Mouse (Mus musculus) heart, adult 2 months (tissue): ENCODE measurements around the gene Slc6a6. TPM values are rescaled to one million over a fixed set of nuclear protein-coding genes. Genes with fewer than 3 reads are reported as not detected.

Source experiments
- DNase-seq, 2 experiments: peaks; one replicate each; pipeline ENCODE4 v3.0.0; 2021
- H3K27ac ChIP-seq: fragments of 200-600 bp; 2 replicates; pipeline ENCODE4 v1.8.1; 2022
- H3K27me3 ChIP-seq: fragments of 200-500 bp; 2 replicates; pipeline ENCODE4 v1.6.1; 2012; ENCODE audit warnings: mild to moderate bottlenecking, low read length, inconsistent platforms, mixed read lengths; ENCODE audit not compliant: control insufficient read depth, insufficient read depth
- H3K36me3 ChIP-seq: fragments of 200-500 bp; 2 replicates; pipeline ENCODE4 v1.6.1; 2012; ENCODE audit warnings: low read length, inconsistent platforms; ENCODE audit not compliant: control insufficient read depth, insufficient read depth
- H3K4me1 ChIP-seq: fragments of 200-500 bp; 2 replicates; pipeline ENCODE4 v1.6.1; 2011; ENCODE audit warnings: low read length; ENCODE audit not compliant: control insufficient read depth, insufficient read depth
- H3K4me3 ChIP-seq: fragments of 200-600 bp; 2 replicates; pipeline ENCODE4 v1.8.1; 2022
- H3K79me2 ChIP-seq: fragments of 200-500 bp; replicated peaks from 2 replicates; pipeline ENCODE4 v1.6.1; 2012; ENCODE audit warnings: mild to moderate bottlenecking, inconsistent platforms, low read length, moderate library complexity, mixed read lengths; ENCODE audit not compliant: control insufficient read depth, insufficient read depth
- H3K9ac ChIP-seq: fragments of 200-500 bp; 2 replicates; pipeline ENCODE4 v1.6.1; 2012; ENCODE audit warnings: low read depth, mild to moderate bottlenecking, control low read depth, inconsistent platforms, low read length, mixed read lengths
- CTCF ChIP-seq: fragments of 200-600 bp; IDR thresholded peaks from 2 replicates; pipeline ENCODE4 v1.8.1; 2022; ENCODE audit warnings: antibody characterized with exemption, mild to moderate bottlenecking, moderate library complexity
- EP300 ChIP-seq: fragments of 200-500 bp; IDR thresholded peaks from 2 replicates; pipeline ENCODE4 v1.6.1; 2011; ENCODE audit warnings: low read depth, low read length, control low read depth; ENCODE audit not compliant: insufficient read depth
- POLR2A ChIP-seq: fragments of 200-500 bp; IDR thresholded peaks from 2 replicates; pipeline ENCODE4 v1.6.1; 2011; ENCODE audit warnings: mild to moderate bottlenecking, low read depth, low read length, control low read depth; ENCODE audit not compliant: insufficient read depth
- WGBS: fragments of 180-500 bp; shearing (Covaris S2); methylation state at CpG from one replicate; pipeline ENCODE4 v1.1.7; 2018; 5-methylcytosine and 5-hydroxymethylcytosine counted together
- intact Hi-C: fragments of 180-260 bp; cut with DNase I; formaldehyde crosslinking; loops from one replicate; pipeline ENCODE4 v1.15.1; 2025
- polyA plus RNA-seq: library from polyadenylated mRNA; depleted of rRNA; stranded (reverse); fragments of >200 nt; gene quantifications from 2 replicates; pipeline ENCODE4 v1.2.3, GENCODE M21; 2012
- total RNA-seq, 2 experiments: library from RNA; stranded (reverse); gene quantifications; 2 replicates each; pipeline ENCODE4 v1.2.3; 2021

Slc6a6 gene
- total and polyA plus RNA-seq, 3 experiments: 56.4 to 96.9 (median 86.2) TPM

- intact Hi-C loops: no loop called here
- Histone ChIP-seq H3K4me1 (no peaks in the 10 kb centered on the region), H3K4me3 (no peak overlapping the region), H3K9ac (no peak overlapping the region), H3K27ac (no peak overlapping the region), H3K79me2 (no peaks in the 10 kb centered on the region), H3K36me3 (no peaks in the 10 kb centered on the region), H3K27me3 (no peaks in the 10 kb centered on the region)
- DNase-seq: no peak
- 67% methylated on average over 9 of the region's 9 CpGs for WGBS
- TF ChIP-seq POLR2A (no peak), EP300 (no peak), CTCF (peak; percentile 49)
Observed at GRCm38 (mm10) chr6:91762051-91762742, 78.3 kb downstream of the Slc6a6 start.

- H3K27ac ChIP-seq: no peak overlapping the region
Observed at GRCm38 (mm10) chr6:91767550-91767949, 83.7 kb downstream of the Slc6a6 start.

GRCm38 (mm10) chr6:91773951-91774350 lies 90.1 kb downstream of the Slc6a6 start:
- Histone ChIP-seq H3K4me1 (no peaks in the 10 kb centered on the region), H3K27ac (no peak overlapping the region), H3K27me3 (no peaks in the 10 kb centered on the region), H3K9ac (no peak overlapping the region), H3K36me3 (no peaks in the 10 kb centered on the region), H3K4me3 (no peak overlapping the region), H3K79me2 (no peaks in the 10 kb centered on the region)
- no peak for TF ChIP-seq CTCF
- DNase-seq: no peak
- 70% methylated on average over 5 of the region's 5 CpGs for WGBS
- intact Hi-C loops: no loop called here

More at GRCm38 (mm10) chr6:91767550-91767949, 83.7 kb downstream of the Slc6a6 start:
- no peak for DNase-seq
- H3K36me3 ChIP-seq: no peaks in the 10 kb centered on the region
- no peak overlapping the region for H3K9ac ChIP-seq
- WGBS: 47% methylated on average over 8 of the region's 8 CpGs
- no peaks in the 10 kb centered on the region for H3K79me2 ChIP-seq
- TF ChIP-seq CTCF (no peak), EP300 (no peak), POLR2A (no peak)
- intact Hi-C loops: no loop called here
- no peaks in the 10 kb centered on the region for H3K4me1 ChIP-seq
- no peaks in the 10 kb centered on the region for H3K27me3 ChIP-seq
- no peak overlapping the region for H3K4me3 ChIP-seq

- peak; percentile 53 to 63 for DNase-seq
- TF ChIP-seq CTCF: peak; percentile 100
- TF ChIP-seq POLR2A: no peak
- TF ChIP-seq EP300: peak; percentile 76; the same call in 1 of the 2 replicates
- 16% methylated on average over 9 of the region's 9 CpGs for WGBS
- H3K27me3 ChIP-seq: no peaks in the 10 kb centered on the region
- no peaks in the 10 kb centered on the region for H3K4me1 ChIP-seq
- no peak overlapping the region for H3K9ac ChIP-seq
- intact Hi-C loops: loop anchor here (1.0 to 5.0 kb wide), 2 partner anchors 76 to 291 kb away; no protein-coding TSS in a partner anchor
- H3K36me3 ChIP-seq: no peaks in the 10 kb centered on the region
- H3K27ac ChIP-seq: no peak overlapping the region
- H3K79me2 ChIP-seq: no peaks in the 10 kb centered on the region
- no peak overlapping the region for H3K4me3 ChIP-seq
Observed at GRCm38 (mm10) chr6:91776543-91776942, 92.7 kb downstream of the Slc6a6 start.

GRCm38 (mm10) chr6:91779206-91779605 lies 95.4 kb downstream of the Slc6a6 start:
- Histone ChIP-seq H3K79me2 (no peaks in the 10 kb centered on the region), H3K27me3 (no peaks in the 10 kb centered on the region), H3K9ac (no peak overlapping the region), H3K36me3 (no peaks in the 10 kb centered on the region), H3K4me3 (no peak overlapping the region), H3K4me1 (no peaks in the 10 kb centered on the region), H3K27ac (no peak overlapping the region)
- intact Hi-C loops: loop anchor here (5.0 kb wide), 1 partner anchor 288 kb away; no protein-coding TSS in a partner anchor
- TF ChIP-seq CTCF: no peak
- no peak for TF ChIP-seq EP300
- no peak for TF ChIP-seq POLR2A
- WGBS: 45% methylated on average over 9 of the region's 9 CpGs
- no peak for DNase-seq

- Histone ChIP-seq H3K4me3 (no peak overlapping the region), H3K27ac (peak overlapping the region; percentile 88), H3K27me3 (no peaks in the 10 kb centered on the region), H3K79me2 (no peaks in the 10 kb centered on the region), H3K9ac (peak overlapping the region; percentile 44; the same call in 1 of the 2 replicates), H3K36me3 (peaks cover 4% of the 10 kb centered on the region; the same call in 1 of the 2 replicates), H3K4me1 (peaks cover 11% of the 10 kb centered on the region; the same call in 1 of the 2 replicates)
- intact Hi-C loops: no loop called here
- peak; percentile 51 to 79 for DNase-seq
- TF ChIP-seq EP300 (peak; percentile 51; the same call in 1 of the 2 replicates), CTCF (no peak)
- 48% methylated on average over 3 of the region's 3 CpGs for WGBS
Observed at GRCm38 (mm10) chr6:91785018-91785417, 101.2 kb downstream of the Slc6a6 start.
